Mouse (Mus musculus) kidney, embryonic 14.5 days (tissue): ENCODE data around the gene Rrnad1. TPM values are rescaled to one million over a fixed set of nuclear protein-coding genes. Genes with fewer than 3 reads are reported as not detected.

Experiments
- ATAC-seq: fragments of 200-750 bp; cut with Nextera tagmentation; 2 replicates; pipeline ENCODE4 v1.8.0; 2017; ENCODE audit warnings: moderate number of reproducible peaks, mild to moderate bottlenecking, moderate TSS enrichment, moderate library complexity; ENCODE audit not compliant: low FRiP score, low TSS enrichment
- H3K27ac ChIP-seq: fragments of 300-500 bp; sonication (generic); 2 replicates; pipeline ENCODE4 v1.5.1; 2014; ENCODE audit warnings: low read depth, mild to moderate bottlenecking, low read length, moderate library complexity, mixed read lengths
- H3K27me3 ChIP-seq: fragments of 300-500 bp; sonication (generic); 2 replicates; pipeline ENCODE4 v1.6.1; 2014; ENCODE audit warnings: mild to moderate bottlenecking, low read length; ENCODE audit not compliant: control insufficient read depth, insufficient read depth
- H3K36me3 ChIP-seq: fragments of 300-500 bp; sonication (generic); 2 replicates; pipeline ENCODE4 v1.6.1; 2014; ENCODE audit warnings: low read length, mixed read lengths; ENCODE audit not compliant: control insufficient read depth, insufficient read depth
- H3K4me1 ChIP-seq: fragments of 300-500 bp; sonication (generic); 2 replicates; pipeline ENCODE4 v1.6.1; 2014; ENCODE audit warnings: low read length, mixed read lengths; ENCODE audit not compliant: control insufficient read depth, insufficient read depth
- H3K4me2 ChIP-seq: fragments of 300-500 bp; sonication (generic); replicated peaks from 2 replicates; pipeline ENCODE4 v1.6.1; 2014; ENCODE audit warnings: low read depth, mild to moderate bottlenecking, low read length
- H3K4me3 ChIP-seq: fragments of 300-500 bp; sonication (generic); 2 replicates; pipeline ENCODE4 v1.5.1; 2014; ENCODE audit warnings: mild to moderate bottlenecking, low read length
- H3K9ac ChIP-seq: fragments of 300-500 bp; sonication (generic); 2 replicates; pipeline ENCODE4 v1.6.1; 2014; ENCODE audit warnings: low read depth, mild to moderate bottlenecking, low read length, moderate library complexity
- H3K9me3 ChIP-seq: fragments of 300-500 bp; sonication (generic); 2 replicates; pipeline ENCODE4 v1.6.1; 2016; ENCODE audit warnings: low read length; ENCODE audit not compliant: control insufficient read depth
- WGBS: fragments of 180-500 bp; shearing (Covaris S2); extraction: QIAGEN DNeasy Blood & Tissue Kit; methylation state at CpG from one replicate; pipeline ENCODE4 v1.1.7; 2014; 5-methylcytosine and 5-hydroxymethylcytosine counted together
- polyA plus RNA-seq: library from polyadenylated mRNA; unstranded; fragments of >200 nt; fragmentation: Nextera tagmentation; extraction: Ambion mirVana; gene quantifications from 2 replicates; pipeline ENCODE4 v1.2.1, GENCODE M21; 2014

Rrnad1 gene
- polyA plus RNA-seq, 1 experiment from 2014 or later, result 21.6 TPM

DNA sequence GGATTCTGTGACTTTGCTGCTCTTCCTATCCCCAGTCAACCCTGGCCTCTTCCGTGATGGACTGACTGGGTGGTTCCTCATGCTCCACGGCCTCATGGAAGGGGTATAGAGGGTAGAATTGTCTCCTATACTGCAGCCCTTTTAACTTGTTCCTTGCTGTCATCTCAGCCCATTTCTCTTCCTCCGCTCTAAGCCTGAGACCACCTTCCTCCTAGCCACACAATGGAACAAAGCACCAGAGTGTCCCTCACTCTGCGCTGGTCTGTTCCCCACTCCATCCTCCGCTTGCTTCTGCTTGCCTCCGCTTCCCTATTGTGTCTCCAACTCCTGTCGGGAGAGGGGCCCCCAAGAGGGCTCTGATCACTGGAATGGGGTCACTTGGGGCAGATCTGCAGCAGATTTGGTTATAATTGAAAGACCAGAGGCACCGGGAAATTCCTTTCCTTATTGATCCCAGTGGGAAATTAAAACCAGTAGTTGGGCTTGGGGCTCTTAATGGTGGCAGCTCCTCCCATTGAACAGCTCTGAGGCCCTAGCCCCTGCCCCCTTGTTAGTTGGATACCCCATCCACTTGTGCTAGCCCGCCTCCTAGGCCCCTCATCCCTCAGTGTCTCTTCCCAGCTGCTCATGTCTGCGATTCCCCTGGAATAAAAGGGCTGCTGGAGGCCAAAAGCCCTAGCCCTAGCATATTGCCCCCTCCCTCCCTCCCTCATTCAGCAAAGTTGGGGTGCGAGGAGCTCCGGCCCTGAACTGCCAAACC is 15.4 kb upstream of the Rrnad1 start:
- Histone ChIP-seq H3K27ac (peak overlapping the region; percentile 77; the same call in 1 of the 2 replicates), H3K9me3 (no peaks in the 10 kb centered on the region), H3K4me3 (no peak overlapping the region), H3K4me2 (no peak overlapping the region), H3K36me3 (peaks cover 19% of the 10 kb centered on the region), H3K4me1 (peaks cover 48% of the 10 kb centered on the region), H3K9ac (no peak overlapping the region), H3K27me3 (no peaks in the 10 kb centered on the region)
- ATAC-seq, result no peak
- 31% methylated on average over 12 of the region's 12 CpGs for WGBS

DNA sequence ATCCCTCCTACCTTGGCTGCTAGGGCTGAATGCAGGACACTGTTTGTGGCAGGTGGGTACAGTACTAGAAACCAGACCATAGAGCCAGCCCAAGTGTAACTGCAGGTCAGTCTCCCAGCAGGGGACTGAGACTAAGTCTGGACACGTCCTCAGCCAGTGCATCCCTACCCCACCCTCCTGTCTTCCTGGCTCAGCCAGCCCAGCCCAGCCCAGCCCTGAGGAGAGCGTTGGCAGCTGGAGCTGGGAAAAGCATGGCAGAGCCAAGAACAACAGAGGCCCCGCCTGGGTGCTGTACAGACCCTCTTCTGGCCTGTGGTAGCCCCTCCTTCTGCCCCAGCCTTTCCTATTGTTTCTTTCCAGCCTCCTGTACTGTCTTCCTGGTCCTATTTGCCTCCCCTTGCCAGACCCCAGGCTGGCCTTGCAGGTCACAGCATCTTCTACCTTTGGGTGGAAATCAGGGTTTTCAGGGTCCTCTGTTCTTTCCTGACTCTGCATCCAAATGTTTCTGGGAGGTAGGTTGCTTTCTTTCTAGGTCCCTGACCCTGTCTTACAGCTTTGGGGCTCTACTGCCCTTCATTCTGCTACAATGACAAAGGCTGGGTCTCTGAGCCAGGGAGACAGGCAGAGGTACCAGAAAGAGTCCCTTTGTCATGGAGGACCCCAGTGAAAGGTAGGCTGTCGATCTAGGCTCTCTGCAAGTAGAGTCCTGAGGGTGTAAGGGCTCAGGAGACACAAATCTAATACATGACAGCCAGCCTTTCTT is 14.5 kb upstream of the Rrnad1 start:
- H3K4me1 ChIP-seq, result peaks cover 45% of the 10 kb centered on the region
- H3K4me2 ChIP-seq, result no peak overlapping the region
- WGBS, result 16% methylated on average over 4 of the region's 4 CpGs
- no peaks in the 10 kb centered on the region for H3K9me3 ChIP-seq
- peaks cover 25% of the 10 kb centered on the region for H3K36me3 ChIP-seq
- H3K4me3 ChIP-seq, result no peak overlapping the region
- H3K9ac ChIP-seq, result no peak overlapping the region
- ATAC-seq, result 0 out of 2 replicates have a peak, but pooled peaks have one; percentile 28
- no peak overlapping the region; the same call in 1 of the 2 replicates for H3K27ac ChIP-seq
- H3K27me3 ChIP-seq, result no peaks in the 10 kb centered on the region

- Histone ChIP-seq H3K4me1 (peaks cover 31% of the 10 kb centered on the region), H3K4me3 (no peak overlapping the region), H3K27ac (no peak overlapping the region), H3K27me3 (no peaks in the 10 kb centered on the region), H3K9me3 (no peaks in the 10 kb centered on the region), H3K4me2 (no peak overlapping the region), H3K36me3 (peaks cover 40% of the 10 kb centered on the region), H3K9ac (no peak overlapping the region)
- ATAC-seq, result no peak
- 66% methylated on average over 7 of the region's 7 CpGs for WGBS
Measured at GRCm38 (mm10) chr3:87943586-87943985, 13.1 kb upstream of the Rrnad1 start.

GRCm38 (mm10) chr3:87942471-87942870 is 12.0 kb upstream of the Rrnad1 start:
- Histone ChIP-seq H3K4me1 (peaks cover 20% of the 10 kb centered on the region), H3K36me3 (peaks cover 50% of the 10 kb centered on the region), H3K4me3 (no peak overlapping the region), H3K9ac (no peak overlapping the region), H3K27me3 (no peaks in the 10 kb centered on the region), H3K9me3 (no peaks in the 10 kb centered on the region), H3K27ac (no peak overlapping the region), H3K4me2 (no peak overlapping the region)
- 95% methylated on average over 2 of the region's 2 CpGs for WGBS
- no peak for ATAC-seq

GRCm38 (mm10) chr3:87940611-87941010 is 10.1 kb upstream of the Rrnad1 start:
- Histone ChIP-seq H3K9ac (no peak overlapping the region), H3K4me2 (no peak overlapping the region), H3K27ac (no peak overlapping the region), H3K27me3 (no peaks in the 10 kb centered on the region), H3K36me3 (peaks cover 63% of the 10 kb centered on the region), H3K4me3 (no peak overlapping the region), H3K9me3 (no peaks in the 10 kb centered on the region), H3K4me1 (0 out of 2 replicates have a peak, but pooled peaks cover 8% of the 10 kb centered on the region)
- no peak for ATAC-seq
- WGBS, result 65% methylated on average over 5 of the region's 5 CpGs

DNA sequence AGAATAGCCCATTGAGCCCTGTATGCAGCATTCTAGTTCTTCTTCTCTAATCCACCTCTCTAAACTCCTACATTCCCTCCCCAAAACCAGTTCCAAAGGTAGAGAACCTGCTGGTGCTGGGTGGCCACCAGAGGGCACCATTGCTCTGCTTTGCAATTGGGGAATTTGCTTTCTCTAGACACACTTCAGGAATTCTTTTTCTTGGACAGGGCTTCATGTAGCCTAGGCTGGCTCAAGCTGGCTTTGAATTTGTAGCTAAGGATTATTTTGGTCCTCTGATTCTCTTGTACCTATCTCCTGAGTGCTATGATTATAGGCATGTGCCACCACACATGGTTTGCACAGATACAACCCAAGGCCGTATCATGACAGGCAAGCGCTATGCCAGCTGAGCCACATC is 5.3 kb upstream of the Rrnad1 start:
- Histone ChIP-seq H3K9ac (no peak overlapping the region), H3K27me3 (no peaks in the 10 kb centered on the region), H3K27ac (no peak overlapping the region), H3K4me2 (no peak overlapping the region), H3K4me3 (no peak overlapping the region), H3K9me3 (no peaks in the 10 kb centered on the region), H3K4me1 (0 out of 2 replicates have a peak, but pooled peaks cover 10% of the 10 kb centered on the region), H3K36me3 (peaks cover 76% of the 10 kb centered on the region)
- 96% methylated on average over 2 of the region's 2 CpGs for WGBS
- ATAC-seq, result peak; percentile 77

DNA sequence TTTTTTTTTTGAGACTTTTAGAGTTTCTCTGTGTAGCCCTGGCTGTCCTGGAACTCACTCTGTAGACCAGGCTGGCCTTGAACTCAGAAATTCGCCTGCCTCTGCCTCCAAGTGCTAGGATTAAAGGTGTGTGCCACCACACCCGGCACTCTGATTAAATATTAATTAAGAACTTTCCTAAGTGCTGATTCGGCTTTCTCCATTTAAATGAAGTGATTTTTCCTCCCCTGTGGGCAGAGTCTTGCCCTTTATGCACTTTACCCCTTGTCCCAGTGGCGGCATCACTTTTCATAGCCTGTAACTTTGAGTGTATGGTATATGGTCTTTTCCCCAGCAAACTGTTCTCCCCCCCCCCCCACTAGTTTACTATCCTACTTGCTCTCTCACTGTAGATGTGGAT is 4.7 kb upstream of the Rrnad1 start:
- Histone ChIP-seq H3K27me3 (no peaks in the 10 kb centered on the region), H3K27ac (no peak overlapping the region), H3K4me1 (0 out of 2 replicates have a peak, but pooled peaks cover 10% of the 10 kb centered on the region), H3K4me3 (no peak overlapping the region), H3K9ac (no peak overlapping the region), H3K4me2 (no peak overlapping the region), H3K36me3 (peaks cover 73% of the 10 kb centered on the region), H3K9me3 (no peaks in the 10 kb centered on the region)
- ATAC-seq, result no peak
- WGBS, result 85% methylated on average over 4 of the region's 4 CpGs

- Histone ChIP-seq H3K36me3 (peaks cover 67% of the 10 kb centered on the region), H3K9ac (no peak overlapping the region), H3K27me3 (no peaks in the 10 kb centered on the region), H3K4me3 (no peak overlapping the region), H3K9me3 (no peaks in the 10 kb centered on the region), H3K4me1 (0 out of 2 replicates have a peak, but pooled peaks cover 10% of the 10 kb centered on the region), H3K4me2 (no peak overlapping the region), H3K27ac (no peak overlapping the region)
- ATAC-seq, result no peak
- WGBS, result 75% methylated on average over 4 of the region's 4 CpGs
Measured at GRCm38 (mm10) chr3:87934501-87934900, 4.0 kb upstream of the Rrnad1 start.

- Histone ChIP-seq H3K4me2 (no peak overlapping the region), H3K36me3 (peaks cover 62% of the 10 kb centered on the region), H3K9me3 (no peaks in the 10 kb centered on the region), H3K4me1 (peaks cover 13% of the 10 kb centered on the region; the same call in 1 of the 2 replicates), H3K27ac (no peak overlapping the region), H3K27me3 (no peaks in the 10 kb centered on the region), H3K4me3 (no peak overlapping the region), H3K9ac (no peak overlapping the region)
- WGBS, result 87% methylated on average over 5 of the region's 5 CpGs
- ATAC-seq, result no peak
Measured at GRCm38 (mm10) chr3:87934026-87934425, 3.5 kb upstream of the Rrnad1 start.
